Mouse (Mus musculus) granulocyte monocyte progenitor cell, adult 5-6 weeks (primary cell): ENCODE data around the gene Megf6. TPM values are rescaled to one million over a fixed set of nuclear protein-coding genes. Genes with fewer than 3 reads are reported as not detected.

Experiments
- ATAC-seq: replicated peaks from 2 replicates; pipeline ENCODE4 v1.8.0; 2016; ENCODE audit warnings: mild to moderate bottlenecking, moderate TSS enrichment, inconsistent platforms; ENCODE audit not compliant: poor library complexity, severe bottlenecking
- total RNA-seq, 2 experiments: library from RNA; stranded (forward) in 1 of 2; stranded (reverse) in 1 of 2; fragments of 200-712, 200-1000 nt in 1 of 2; fragments of >200 nt in 1 of 2; fragmentation: Nextera tagmentation in 1 of 2; gene quantifications; 2 replicates each; pipeline ENCODE4 v1.2.3; 2014 to 2017

Gene Megf6
- total RNA-seq, 2 experiments from 2014 or later: not detected

DNA sequence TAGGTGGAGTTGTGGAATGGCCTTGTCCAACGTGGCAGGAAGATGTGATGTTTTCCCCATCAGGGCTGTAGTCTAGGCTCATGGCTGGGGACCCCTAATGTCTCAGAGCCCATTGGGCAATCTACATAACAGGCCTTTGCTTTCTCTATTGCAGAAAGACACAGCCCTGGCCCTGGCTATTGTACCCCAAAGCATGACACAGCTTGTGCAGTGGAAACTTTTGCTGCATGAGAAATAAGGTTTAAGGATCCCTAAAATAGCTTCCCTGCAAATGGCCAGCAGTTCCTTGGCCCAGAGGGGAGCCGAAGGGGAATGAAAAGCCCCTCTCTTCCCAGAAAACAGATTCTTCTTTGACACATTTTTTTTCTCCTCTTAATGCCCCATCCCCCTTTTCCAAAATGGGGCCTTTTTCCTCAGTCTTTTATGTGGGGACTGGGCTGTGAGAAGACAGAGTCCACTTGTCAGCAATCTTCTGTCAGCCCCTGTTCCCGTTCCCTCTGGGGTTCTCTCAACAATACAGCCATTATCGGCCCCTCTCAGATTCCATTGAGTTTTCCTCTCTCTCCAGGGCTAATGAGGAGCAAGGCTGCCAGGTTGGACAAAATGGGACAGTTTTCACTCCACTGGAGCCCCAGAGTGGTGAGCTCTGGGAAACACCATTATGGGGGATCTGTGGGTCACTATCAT is 142.5 kb downstream of the Megf6 start:
- ATAC-seq: no peak

DNA sequence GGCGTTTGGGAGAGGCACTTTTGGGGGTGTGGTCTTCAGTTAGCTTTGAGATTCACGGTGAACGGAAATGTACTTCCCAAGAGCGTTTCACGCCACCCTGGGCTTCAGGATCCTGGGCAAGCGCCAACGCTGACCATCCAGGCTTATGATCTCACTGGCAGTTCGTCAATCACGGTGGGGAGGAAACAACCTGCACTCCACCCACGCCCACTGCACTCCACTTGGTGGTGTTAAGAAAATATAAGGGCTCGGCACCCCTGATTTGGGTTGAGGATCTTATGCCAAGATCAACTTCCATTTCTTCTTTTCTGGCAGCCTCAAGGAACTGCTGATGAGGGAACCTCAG is 143.1 kb downstream of the Megf6 start:
- no peak for ATAC-seq

Other genes starting within 250 kb of the Megf6 start
- gene A430005L14Rik, start 213.5 kb upstream of the Megf6 start, total RNA-seq (2014; fragmentation: Nextera tagmentation): 25.0 and 40.8 TPM in 2 replicates
- gene A430005L14Rik, start 213.5 kb upstream of the Megf6 start, total RNA-seq (2017): 45.4 and 55.1 TPM in 2 replicates
- gene Dffb, start 195.6 kb upstream of the Megf6 start, total RNA-seq (2014; fragmentation: Nextera tagmentation): 11.8 and 14.2 TPM in 2 replicates
- 6.7 and 13.4 TPM in 2 replicates for gene Dffb, start 195.6 kb upstream of the Megf6 start, total RNA-seq (2017)
- gene Cep104, start 195.5 kb upstream of the Megf6 start, total RNA-seq (2014; fragmentation: Nextera tagmentation): 5.7 and 10.7 TPM in 2 replicates
- gene Cep104, start 195.5 kb upstream of the Megf6 start, total RNA-seq (2017): 4.2 and 6.9 TPM in 2 replicates
- gene Lrrc47, start 159.0 kb upstream of the Megf6 start, total RNA-seq (2014; fragmentation: Nextera tagmentation): 15.7 and 22.7 TPM in 2 replicates
- gene Lrrc47, start 159.0 kb upstream of the Megf6 start, total RNA-seq (2017): 23.5 and 32.4 TPM in 2 replicates
- not detected in 2 replicates for gene Smim1, start 144.5 kb upstream of the Megf6 start, total RNA-seq (2014; fragmentation: Nextera tagmentation)
- 0.05 and 0.60 TPM in 2 replicates for gene Smim1, start 144.5 kb upstream of the Megf6 start, total RNA-seq (2017)
- gene Ccdc27, start 128.1 kb upstream of the Megf6 start, total RNA-seq (2014; fragmentation: Nextera tagmentation): not detected in 2 replicates
- gene Ccdc27, start 128.1 kb upstream of the Megf6 start, total RNA-seq (2017): not detected in 2 replicates
- not detected in 2 replicates for gene Trp73, start 30.5 kb upstream of the Megf6 start, total RNA-seq (2014; fragmentation: Nextera tagmentation)
- not detected in 2 replicates for gene Trp73, start 30.5 kb upstream of the Megf6 start, total RNA-seq (2017)
- 8.0 and 18.9 TPM in 2 replicates for gene Wrap73, start 28.4 kb upstream of the Megf6 start, total RNA-seq (2014; fragmentation: Nextera tagmentation)
- gene Wrap73, start 28.4 kb upstream of the Megf6 start, total RNA-seq (2017): 8.6 and 24.1 TPM in 2 replicates
- 44.9 and 52.5 TPM in 2 replicates for gene Tprgl, start 10.1 kb upstream of the Megf6 start, total RNA-seq (2014; fragmentation: Nextera tagmentation)
- 28.9 and 29.8 TPM in 2 replicates for gene Tprgl, start 10.1 kb upstream of the Megf6 start, total RNA-seq (2017)
- gene Arhgef16, start 130.9 kb downstream of the Megf6 start, total RNA-seq (2014; fragmentation: Nextera tagmentation): not detected in 2 replicates
- not detected in 2 replicates for gene Arhgef16, start 130.9 kb downstream of the Megf6 start, total RNA-seq (2017)
- gene B230104I21Rik, start 165.4 kb downstream of the Megf6 start, total RNA-seq (2014; fragmentation: Nextera tagmentation): not detected in 2 replicates
- gene B230104I21Rik, start 165.4 kb downstream of the Megf6 start, total RNA-seq (2017): not detected in 2 replicates